Mouse (Mus musculus) CH12.LX (cell line): ENCODE measurements at regions not wholly inside any gene's neighbourhood (a gene's known extent, or its start where the extent isn't known, plus 50 kb on each side); places are given as distances from the start of the nearest gene placed in this dataset.

Experiments used
- DNase-seq: peaks from one replicate; pipeline ENCODE4 v3.0.0-alpha.2; 2013; ENCODE audit errors: extremely low read depth
- H3K27ac ChIP-seq: 2 replicates; pipeline ENCODE4 v1.5.1; 2012; ENCODE audit warnings: low read depth, mild to moderate bottlenecking, control low read depth, moderate library complexity; ENCODE audit not compliant: insufficient read depth
- H3K27me3 ChIP-seq: replicated peaks from 2 replicates; pipeline ENCODE3; 2012; ENCODE audit warnings: inconsistent platforms
- H3K36me3 ChIP-seq, 2 experiments: replicated peaks in 1 of 2; 2 replicates each; pipeline versions ENCODE3 to v1.6.1; 2012; ENCODE audit warnings: inconsistent platforms in 1 of 2, low read length in 1 of 2, mild to moderate bottlenecking in 1 of 2, mixed read lengths in 1 of 2, moderate library complexity in 1 of 2; ENCODE audit not compliant: control insufficient read depth in 1 of 2, insufficient read depth in 1 of 2
- H3K4me1 ChIP-seq, 2 experiments: 2 replicates each; pipeline ENCODE4 v1.6.1; 2012; ENCODE audit warnings: inconsistent platforms in 1 of 2, moderate library complexity in 1 of 2; ENCODE audit not compliant: insufficient read depth in 2 of 2, control insufficient read depth in 1 of 2
- H3K4me2 ChIP-seq: 2 replicates; pipeline ENCODE4 v1.6.1; 2012; ENCODE audit warnings: low read depth, mild to moderate bottlenecking, control low read depth; ENCODE audit not compliant: poor library complexity, insufficient read depth, severe bottlenecking
- H3K4me3 ChIP-seq, 3 experiments: fragments of 150-350 bp in 1 of 3; sonication (generic) in 1 of 3; replicated peaks in 1 of 3; 2 replicates each; pipeline versions ENCODE3 to v1.5.1; 2011 to 2012; ENCODE audit warnings: low read depth in 2 of 3, low read length in 2 of 3, mild to moderate bottlenecking in 2 of 3, moderate library complexity in 2 of 3, control low read depth in 1 of 3, improper control_type of control experiment in 1 of 3, inconsistent platforms in 1 of 3, mixed read lengths in 1 of 3; ENCODE audit not compliant: poor library complexity in 1 of 3
- H3K79me2 ChIP-seq: replicated peaks from 2 replicates; pipeline ENCODE4 v1.6.1; 2012; ENCODE audit warnings: mild to moderate bottlenecking, moderate library complexity; ENCODE audit not compliant: control insufficient read depth, poor library complexity, insufficient read depth, severe bottlenecking; ENCODE audit errors: extremely low read depth
- H3K9ac ChIP-seq: 2 replicates; pipeline ENCODE4 v1.6.1; 2012; ENCODE audit warnings: low read depth, mild to moderate bottlenecking, control low read depth, moderate library complexity; ENCODE audit not compliant: insufficient read depth
- H3K9me3 ChIP-seq: replicated peaks from 2 replicates; pipeline ENCODE3; 2012; ENCODE audit warnings: low read length, inconsistent platforms, mixed read lengths
- BHLHE40 ChIP-seq: IDR thresholded peaks from 2 replicates; pipeline ENCODE4 v1.6.1; 2011; ENCODE audit warnings: mild to moderate bottlenecking, low read depth, low read length, improper control_type of control experiment
- CHD1 ChIP-seq: IDR thresholded peaks from 2 replicates; pipeline ENCODE4 v1.6.1; 2012; ENCODE audit warnings: low read depth, low read length, improper control_type of control experiment, inconsistent platforms
- CHD2 ChIP-seq: IDR thresholded peaks from 2 replicates; pipeline ENCODE4 v1.6.1; 2011; ENCODE audit warnings: low read length, improper control_type of control experiment
- CTCF ChIP-seq, 2 experiments: IDR thresholded peaks in 1 of 2; conservative IDR thresholded peaks in 1 of 2; 2 replicates each; pipeline ENCODE4 v1.5.1; 2011 to 2012; ENCODE audit warnings: low read depth in 2 of 2, low read length in 2 of 2, improper control_type of control experiment in 1 of 2, inconsistent platforms in 1 of 2, mild to moderate bottlenecking in 1 of 2, moderate library complexity in 1 of 2
- E2F4 ChIP-seq: IDR thresholded peaks from 2 replicates; pipeline ENCODE4 v1.6.1; 2011; ENCODE audit warnings: low read depth, low read length, improper control_type of control experiment; ENCODE audit not compliant: insufficient replicate concordance
- ELF1 ChIP-seq: IDR thresholded peaks from 2 replicates; pipeline ENCODE4 v1.6.1; 2014; ENCODE audit warnings: low read depth, mild to moderate bottlenecking, inconsistent platforms, low read length, improper control_type of control experiment
- EP300 ChIP-seq: IDR thresholded peaks from 2 replicates; pipeline ENCODE4 v1.6.1; 2011; ENCODE audit warnings: low read length, improper control_type of control experiment
- ETS1 ChIP-seq: conservative IDR thresholded peaks from 2 replicates; pipeline ENCODE4 v1.6.1; 2012; ENCODE audit warnings: low read depth, mild to moderate bottlenecking, inconsistent platforms, low read length, improper control_type of control experiment, moderate library complexity
- GABPA ChIP-seq: IDR thresholded peaks from 2 replicates; pipeline ENCODE4 v1.6.1; 2012; ENCODE audit warnings: low read depth, low read length, improper control_type of control experiment, inconsistent platforms; ENCODE audit not compliant: insufficient replicate concordance
- HCFC1 ChIP-seq: IDR thresholded peaks from 2 replicates; pipeline ENCODE4 v1.6.1; 2012; ENCODE audit warnings: low read depth, mild to moderate bottlenecking, inconsistent platforms, low read length, improper control_type of control experiment
- IRF4 ChIP-seq: IDR thresholded peaks from 2 replicates; pipeline ENCODE4 v1.6.1; 2014; ENCODE audit warnings: low read depth, mild to moderate bottlenecking, inconsistent platforms, low read length, improper control_type of control experiment
- JUN ChIP-seq: IDR thresholded peaks from 2 replicates; pipeline ENCODE4 v1.6.1; 2011; ENCODE audit warnings: low read depth, mild to moderate bottlenecking, low read length, improper control_type of control experiment, moderate library complexity; ENCODE audit not compliant: insufficient read depth
- JUND ChIP-seq: conservative IDR thresholded peaks from 2 replicates; pipeline ENCODE4 v1.6.1; 2011; ENCODE audit warnings: low read depth, low read length, improper control_type of control experiment
- KAT2A ChIP-seq: IDR thresholded peaks from 2 replicates; pipeline ENCODE4 v1.6.1; 2012; ENCODE audit warnings: low read length, improper control_type of control experiment, inconsistent platforms; ENCODE audit not compliant: insufficient replicate concordance
- MAFK ChIP-seq: IDR thresholded peaks from 2 replicates; pipeline ENCODE4 v1.6.1; 2011; ENCODE audit warnings: low read length, improper control_type of control experiment; ENCODE audit not compliant: insufficient replicate concordance
- MAX ChIP-seq: IDR thresholded peaks from 2 replicates; pipeline ENCODE4 v1.6.1; 2011; ENCODE audit warnings: low read length, improper control_type of control experiment
- MEF2A ChIP-seq: IDR thresholded peaks from 2 replicates; pipeline ENCODE4 v1.6.1; 2014; ENCODE audit warnings: low read depth, mild to moderate bottlenecking, inconsistent platforms, low read length, improper control_type of control experiment, borderline replicate concordance
- MYC ChIP-seq: IDR thresholded peaks from 2 replicates; pipeline ENCODE4 v1.6.1; 2011; ENCODE audit warnings: low read depth, mild to moderate bottlenecking, improper control_type of control experiment, low read length
- NRF1 ChIP-seq: IDR thresholded peaks from 2 replicates; pipeline ENCODE4 v1.6.1; 2014; ENCODE audit warnings: low read depth, mild to moderate bottlenecking, inconsistent platforms, low read length, improper control_type of control experiment, moderate library complexity
- PAX5 ChIP-seq: IDR thresholded peaks from 2 replicates; pipeline ENCODE4 v1.6.1; 2012; ENCODE audit warnings: low read length, inconsistent platforms, mixed read lengths
- POLR2A ChIP-seq: IDR thresholded peaks from 2 replicates; pipeline ENCODE4 v1.6.1; 2011; ENCODE audit warnings: low read depth, mild to moderate bottlenecking, improper control_type of control experiment, low read length
- POLR2AphosphoS2 ChIP-seq: IDR thresholded peaks from 2 replicates; pipeline ENCODE4 v1.6.1; 2011; ENCODE audit warnings: low read depth, low read length, improper control_type of control experiment
- RAD21 ChIP-seq: IDR thresholded peaks from 2 replicates; pipeline ENCODE4 v1.6.1; 2011; ENCODE audit warnings: low read depth, mild to moderate bottlenecking, low read length, improper control_type of control experiment, moderate library complexity
- SIN3A ChIP-seq: IDR thresholded peaks from 2 replicates; pipeline ENCODE4 v1.6.1; 2012; ENCODE audit warnings: low read length, improper control_type of control experiment, inconsistent platforms
- SMC3 ChIP-seq: IDR thresholded peaks from 2 replicates; pipeline ENCODE4 v1.6.1; 2011; ENCODE audit warnings: low read depth, low read length, improper control_type of control experiment
- TBP ChIP-seq: conservative IDR thresholded peaks from 2 replicates; pipeline ENCODE4 v1.6.1; 2011; ENCODE audit warnings: low read depth, low read length, improper control_type of control experiment
- USF1 ChIP-seq: IDR thresholded peaks from 2 replicates; pipeline ENCODE4 v1.6.1; 2014; ENCODE audit warnings: low read depth, mild to moderate bottlenecking, inconsistent platforms, low read length, improper control_type of control experiment
- USF2 ChIP-seq: conservative IDR thresholded peaks from 2 replicates; pipeline ENCODE4 v1.6.1; 2011; ENCODE audit warnings: low read depth, low read length, improper control_type of control experiment
- ZKSCAN1 ChIP-seq: IDR thresholded peaks from 2 replicates; pipeline ENCODE4 v1.6.1; 2012; ENCODE audit warnings: low read depth, inconsistent platforms, low read length, improper control_type of control experiment, borderline replicate concordance
- ZMIZ1 ChIP-seq: IDR thresholded peaks from 2 replicates; pipeline ENCODE4 v1.6.1; 2012; ENCODE audit warnings: low read depth, mild to moderate bottlenecking, inconsistent platforms, low read length, improper control_type of control experiment
- dilution Hi-C: fragments of 300-500 bp; cut with MboI; formaldehyde crosslinking; loops from 2 replicates; pipeline ENCODE4 v1.14.3; 2020; ENCODE audit warnings: low sequenced_read_pairs; ENCODE audit not compliant: extremely low pct_unique_long_range_greater_than_20kb, extremely low pct_ligation_motif_present
- in situ Hi-C: fragments of 300-500 bp; cut with MboI; formaldehyde crosslinking; loops from 3 replicates; pipeline ENCODE4 v1.14.3; 2019; ENCODE audit warnings: low sequenced_read_pairs, low pct_ligation_motif_present, low pct_unique_long_range_greater_than_20kb, mixed read lengths

- H3K4me3 ChIP-seq = peak overlapping the region; percentile 56 to 85 (median 70)
- H3K36me3 ChIP-seq = peaks cover 16 to 26% of the 10 kb centered on the region in 2 experiments
- H3K27me3 ChIP-seq = no peaks in the 10 kb centered on the region
- peaks cover 5 to 21% of the 10 kb centered on the region in 2 experiments for H3K4me1 ChIP-seq
- H3K9ac ChIP-seq = peak overlapping the region; percentile 85
- peaks cover 12% of the 10 kb centered on the region for H3K9me3 ChIP-seq
- H3K79me2 ChIP-seq = peaks cover 31% of the 10 kb centered on the region
- in situ Hi-C loops = no loop called here
- dilution Hi-C loops = no loop called here
- peak overlapping the region; percentile 92 for H3K27ac ChIP-seq
- TF ChIP-seq ZKSCAN1 (no peak), USF2 (no peak), MAX (no peak), SMC3 (no peak), IRF4 (no peak), POLR2A (peak; percentile 19; the same call in 1 of the 2 replicates), JUN (no peak), ETS1 (0 out of 2 replicates have a peak, but pooled peaks have one; percentile 5), USF1 (no peak), POLR2AphosphoS2 (peak; percentile 92), NRF1 (no peak), ZMIZ1 (peak; percentile 90; the same call in 1 of the 2 replicates), MYC (0 out of 2 replicates have a peak, but pooled peaks have one; percentile 66), GABPA (no peak), CHD2 (peak; percentile 56; the same call in 1 of the 2 replicates), CHD1 (peak; percentile 95), RAD21 (no peak), SIN3A (0 out of 2 replicates have a peak, but pooled peaks have one; percentile 32)
- H3K4me2 ChIP-seq = peak overlapping the region; percentile 86
- DNase-seq = no peak
These were observed 96.7 kb upstream of the Fbxo11 start for GRCm38 (mm10) chr17:88161766-88162165.

DNA sequence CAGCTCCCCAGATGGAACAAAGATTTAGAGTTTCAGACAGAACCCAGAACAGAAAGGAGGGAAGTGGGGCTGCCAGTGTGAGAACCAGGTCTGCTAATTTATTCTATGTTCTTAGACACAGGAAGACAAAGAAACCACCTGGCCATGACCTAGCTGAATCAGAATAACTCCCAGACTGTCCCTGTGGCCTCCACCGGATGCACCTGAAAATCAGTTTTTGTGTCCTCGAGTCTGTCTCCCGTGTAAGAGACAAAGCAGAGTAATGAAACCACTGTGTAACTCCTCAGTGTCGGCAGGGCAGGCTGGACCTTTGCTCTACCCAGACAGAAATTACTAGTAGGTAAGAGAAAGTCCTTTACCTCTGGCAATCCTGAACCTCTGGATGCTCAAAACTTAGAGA, 99.7 kb upstream of the Fbxo11 start:
- Histone ChIP-seq H3K27ac (peak overlapping the region; percentile 65), H3K9me3 (peaks cover 9% of the 10 kb centered on the region), H3K4me3 (peak overlapping the region in 2 of 3 experiments; percentile 48 to 56), H3K79me2 (peaks cover 31% of the 10 kb centered on the region), H3K36me3 (peaks cover 24 to 54% of the 10 kb centered on the region in 2 experiments), H3K4me1 (peaks cover 3 to 25% of the 10 kb centered on the region in 2 experiments), H3K27me3 (no peaks in the 10 kb centered on the region), H3K9ac (0 out of 2 replicates have a peak overlapping the region, but pooled peaks have one; percentile 15), H3K4me2 (peak overlapping the region; percentile 47)
- in situ Hi-C loops (no loop called here), dilution Hi-C loops (no loop called here)
- peak; percentile 92 for DNase-seq
- peak; percentile 63 for TF ChIP-seq POLR2A
- peak; percentile 46; the same call in 1 of the 2 replicates for TF ChIP-seq HCFC1
- peak; percentile 91 for TF ChIP-seq ETS1
- peak; percentile 82 for TF ChIP-seq IRF4
- no peak for TF ChIP-seq USF2
- TF ChIP-seq PAX5 = no peak
- TF ChIP-seq TBP = no peak; the same call in 1 of the 2 replicates
- peak; percentile 94 for TF ChIP-seq EP300
- TF ChIP-seq MEF2A = peak; percentile 93
- TF ChIP-seq MYC = peak; percentile 81
- TF ChIP-seq JUND = peak; percentile 54
- TF ChIP-seq SMC3 = peak; percentile 33; the same call in 1 of the 2 replicates
- no peak for TF ChIP-seq USF1
- 0 out of 2 replicates have a peak, but pooled peaks have one; percentile 68 for TF ChIP-seq KAT2A
- 0 out of 2 replicates have a peak, but pooled peaks have one; percentile 63 for TF ChIP-seq E2F4
- no peak for TF ChIP-seq CTCF (conservative IDR thresholded peaks at IDR 0.05 in 1 of 2, IDR thresholded peaks at IDR 0.05 in 1 of 2; ENCODE audit: low read depth in 2 of 2, low read length in 2 of 2)
- TF ChIP-seq BHLHE40 = peak; percentile 63
- TF ChIP-seq ELF1 = peak; percentile 51; the same call in 1 of the 2 replicates
- peak; percentile 76 for TF ChIP-seq MAFK
- TF ChIP-seq GABPA = no peak
- no peak for TF ChIP-seq NRF1
- peak; percentile 80; the same call in 1 of the 2 replicates for TF ChIP-seq CHD2
